Mouse (Mus musculus) brain, embryonic 14.5 days (tissue): ENCODE data around the gene Lactbl1. TPM values are rescaled to one million over a fixed set of nuclear protein-coding genes. Genes with fewer than 3 reads are reported as not detected.
A peak's percentile ranks its signal among the peaks of the same experiment; 100 is the strongest.

ENCODE experiments used
- DNase-seq: peaks from one replicate; pipeline ENCODE4 v3.0.0-alpha.2; 2011; ENCODE audit warnings: low read depth
- CTCF ChIP-seq: fragments of 200-500 bp; IDR thresholded peaks from 2 replicates; pipeline ENCODE4 v1.5.1; 2012; ENCODE audit warnings: inconsistent platforms, mild to moderate bottlenecking, moderate library complexity, borderline replicate concordance; ENCODE audit not compliant: insufficient read depth, insufficient read length; ENCODE audit errors: extremely low read depth
- POLR2A ChIP-seq: fragments of 200-500 bp; IDR thresholded peaks from 2 replicates; pipeline ENCODE4 v1.6.1; 2012; ENCODE audit warnings: mild to moderate bottlenecking, inconsistent platforms, borderline replicate concordance; ENCODE audit not compliant: poor library complexity, insufficient read depth, insufficient read length, severe bottlenecking; ENCODE audit errors: extremely low read depth
- polyA plus RNA-seq: library from polyadenylated mRNA; depleted of rRNA; stranded (reverse); fragments of >200 nt; gene quantifications from 2 replicates; pipeline ENCODE4 v1.2.3, GENCODE M21; 2012; rRNA removed

The Lactbl1 gene
- polyA plus RNA-seq, 1 experiment: 0.08 TPM

GRCm38 (mm10) chr4:136657914-136658313, 35.5 kb downstream of the Lactbl1 start:
- TF ChIP-seq POLR2A (no peak), CTCF (no peak)
- no peak for DNase-seq

- peak; percentile 88 for DNase-seq
- TF ChIP-seq POLR2A (no peak), CTCF (no peak)
These were observed 42.6 kb downstream of the Lactbl1 start for GRCm38 (mm10) chr4:136665068-136665467.

GRCm38 (mm10) chr4:136666002-136666401, 43.6 kb downstream of the Lactbl1 start:
- no peak for DNase-seq
- TF ChIP-seq CTCF (peak; percentile 64), POLR2A (no peak)

- DNase-seq: peak; percentile 31
These were observed 45.3 kb downstream of the Lactbl1 start for GRCm38 (mm10) chr4:136667757-136668156.

GRCm38 (mm10) chr4:136672335-136673090, 50.1 kb downstream of the Lactbl1 start:
- TF ChIP-seq POLR2A: no peak
- no peak for TF ChIP-seq CTCF
- no peak for DNase-seq

More at GRCm38 (mm10) chr4:136667757-136668156, 45.3 kb downstream of the Lactbl1 start:
- TF ChIP-seq POLR2A (no peak), CTCF (peak; percentile 31; the same call in 1 of the 2 replicates)

GRCm38 (mm10) chr4:136675439-136675838, 53.0 kb downstream of the Lactbl1 start:
- no peak for TF ChIP-seq CTCF
- DNase-seq: no peak

GRCm38 (mm10) chr4:136678480-136678879, 56.1 kb downstream of the Lactbl1 start:
- no peak for TF ChIP-seq POLR2A
- peak; percentile 97 for TF ChIP-seq CTCF
- peak; percentile 93 for DNase-seq

- TF ChIP-seq POLR2A (no peak), CTCF (no peak)
- no peak for DNase-seq
These were observed 56.8 kb downstream of the Lactbl1 start for GRCm38 (mm10) chr4:136679221-136679620.

GRCm38 (mm10) chr4:136680641-136681040, 58.2 kb downstream of the Lactbl1 start:
- no peak for TF ChIP-seq CTCF
- no peak for TF ChIP-seq POLR2A
- peak; percentile 32 for DNase-seq

GRCm38 (mm10) chr4:136684485-136684884, 62.1 kb downstream of the Lactbl1 start:
- DNase-seq: no peak
- TF ChIP-seq CTCF (peak; percentile 40; the same call in 1 of the 2 replicates), POLR2A (no peak)

GRCm38 (mm10) chr4:136685431-136685869, 63.0 kb downstream of the Lactbl1 start:
- TF ChIP-seq POLR2A (no peak), CTCF (no peak)
- no peak for DNase-seq

GRCm38 (mm10) chr4:136688113-136688512, 65.7 kb downstream of the Lactbl1 start:
- DNase-seq: no peak
- TF ChIP-seq CTCF (no peak; the same call in 1 of the 2 replicates), POLR2A (no peak)

Other genes starting within 250 kb of the Lactbl1 start
- 0.15 and 0.45 TPM in 2 replicates for gene Htr1d, start 199.1 kb upstream of the Lactbl1 start, polyA plus RNA-seq
- 0.16 and 0.18 TPM in 2 replicates for gene 6030445D17Rik, start 160.4 kb upstream of the Lactbl1 start, polyA plus RNA-seq
- 12.8 and 15.0 TPM in 2 replicates for gene Luzp1, start 152.9 kb upstream of the Lactbl1 start, polyA plus RNA-seq
- gene Kdm1a, start 19.9 kb upstream of the Lactbl1 start, polyA plus RNA-seq: 203 TPM in 2 replicates
- gene Tex46, start 12.2 kb upstream of the Lactbl1 start, polyA plus RNA-seq: not detected in 2 replicates
- 110 and 141 TPM in 2 replicates for gene Ephb2, start 213.4 kb downstream of the Lactbl1 start, polyA plus RNA-seq